Mouse (Mus musculus) kidney, adult 11 months (tissue): ENCODE results near the gene Grin2b.
"Not testable (repeated sequence)": the region's sequence is repeated elsewhere in the genome, so short reads cannot be mapped to it uniquely, and the experiment has no call there.

Source experiments
- DNase-seq: peaks from one replicate; pipeline ENCODE4 v3.0.0; 2022

Gene Grin2b

DNA sequence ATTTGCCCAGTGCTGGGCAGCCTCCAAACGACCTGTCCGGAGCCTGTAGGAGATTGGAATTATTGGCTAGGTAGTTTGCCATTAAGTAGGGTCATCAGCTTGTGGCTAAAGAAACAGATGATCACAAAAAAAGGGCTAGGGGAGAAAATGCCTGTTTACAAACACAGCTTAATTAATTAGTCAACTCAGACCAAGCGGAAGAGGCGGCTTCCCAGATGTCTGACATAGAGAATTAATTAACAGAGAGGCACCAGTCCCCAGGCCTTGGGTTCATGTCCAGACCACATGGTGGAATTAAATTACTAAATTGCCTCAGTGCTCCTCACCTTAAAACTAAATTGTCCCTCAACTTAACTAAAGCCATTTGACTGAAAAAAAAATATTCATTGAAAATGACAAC is 376.4 kb downstream of the Grin2b start:
- DNase-seq, result no peak

- no peak for DNase-seq
These were observed 381.9 kb downstream of the Grin2b start for GRCm38 (mm10) chr6:135791412-135791811.

- DNase-seq, result peak; percentile 25
These were observed 383.6 kb downstream of the Grin2b start for GRCm38 (mm10) chr6:135789603-135790170.

GRCm38 (mm10) chr6:135774670-135775069 is 398.6 kb downstream of the Grin2b start:
- no peak for DNase-seq

GRCm38 (mm10) chr6:135767572-135767971 is 405.7 kb downstream of the Grin2b start:
- no peak for DNase-seq

DNA sequence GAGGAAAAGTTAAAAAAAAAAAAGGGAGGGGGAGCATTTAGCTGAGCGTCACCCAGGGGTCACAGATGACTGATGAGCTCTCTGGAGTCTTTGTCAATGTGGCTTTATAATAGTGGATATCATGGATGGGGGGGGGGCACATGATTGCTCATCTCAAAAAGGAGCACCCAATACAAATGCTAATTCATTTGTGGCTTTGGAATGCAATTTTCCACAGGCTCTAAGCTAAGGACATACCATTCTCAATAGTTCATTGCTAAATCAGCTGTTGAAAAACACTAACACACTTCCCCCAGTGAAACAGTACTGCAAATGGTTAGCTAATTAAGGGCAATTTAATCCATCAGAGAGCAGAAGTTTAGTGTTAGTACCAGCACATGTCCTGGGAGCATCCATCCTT is 414.6 kb downstream of the Grin2b start:
- DNase-seq, result no peak

GRCm38 (mm10) chr6:135756075-135756474 is 417.2 kb downstream of the Grin2b start:
- no peak for DNase-seq

GRCm38 (mm10) chr6:135748412-135749076 is 424.8 kb downstream of the Grin2b start:
- DNase-seq, result no peak

DNA sequence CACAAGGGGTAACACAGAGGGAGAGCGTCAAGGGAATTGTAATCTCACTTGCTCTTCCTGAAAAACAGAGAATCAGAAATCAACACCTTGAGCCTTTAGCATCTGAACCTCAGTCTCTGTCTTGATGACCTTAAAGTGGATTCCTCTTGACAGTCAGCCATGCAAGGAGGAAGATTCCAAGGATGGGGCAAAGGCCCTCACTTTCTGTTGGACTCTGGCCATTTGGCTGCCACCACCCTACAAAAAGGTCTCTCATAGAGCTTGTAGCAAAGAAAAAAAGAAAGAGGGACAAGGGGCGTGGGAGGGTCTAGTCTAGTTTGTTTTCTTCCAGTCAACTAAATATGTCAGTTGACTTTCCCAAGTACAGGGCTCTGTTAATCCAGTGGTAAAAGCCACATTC is 427.7 kb downstream of the Grin2b start:
- peak; percentile 62 for DNase-seq

DNA sequence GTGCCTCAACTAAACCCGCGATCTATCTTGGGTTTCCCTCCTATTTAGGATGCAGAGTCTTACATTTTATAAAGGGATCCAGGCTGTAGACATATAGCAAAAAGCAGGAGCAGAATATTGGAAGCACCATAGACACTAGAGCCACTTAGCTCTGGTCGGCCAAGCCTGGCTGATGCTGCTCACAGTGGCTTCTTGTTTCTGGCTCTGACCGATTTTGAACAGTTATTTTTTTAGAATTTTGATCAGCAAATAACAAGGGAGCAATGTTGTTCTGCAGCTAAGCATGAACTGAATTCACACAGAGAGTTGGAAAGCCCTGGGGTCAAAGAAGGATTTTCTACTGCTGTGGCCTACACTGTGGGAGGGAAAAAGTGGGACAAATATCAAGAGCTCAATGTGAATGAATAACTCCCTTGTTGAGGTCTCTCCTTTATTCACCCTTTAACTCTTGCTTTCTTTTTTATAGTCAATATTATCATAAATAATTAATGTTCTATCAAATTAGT is 439.0 kb downstream of the Grin2b start:
- no peak for DNase-seq

DNA sequence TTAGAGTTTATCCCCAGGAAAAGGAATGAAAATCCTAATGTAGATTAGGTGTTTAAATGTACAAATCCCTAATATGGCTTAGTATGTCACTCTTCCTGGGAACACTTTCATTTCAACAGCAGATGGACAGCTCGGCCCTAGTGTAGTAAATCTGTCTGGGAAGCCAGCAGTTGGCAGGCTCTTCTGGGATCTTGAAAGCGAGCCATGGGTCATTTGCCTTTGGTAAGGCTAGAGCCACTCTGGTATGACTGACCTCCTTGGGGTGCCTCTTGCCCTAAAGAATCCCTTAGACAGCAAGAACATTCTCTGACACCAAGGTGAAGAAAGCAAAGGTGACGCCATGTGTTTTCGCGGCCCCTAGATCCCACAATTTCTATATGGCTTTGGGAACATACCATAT is 446.2 kb downstream of the Grin2b start:
- peak; percentile 54 for DNase-seq

GRCm38 (mm10) chr6:135721706-135722105 is 451.6 kb downstream of the Grin2b start:
- peak; percentile 41 for DNase-seq

DNA sequence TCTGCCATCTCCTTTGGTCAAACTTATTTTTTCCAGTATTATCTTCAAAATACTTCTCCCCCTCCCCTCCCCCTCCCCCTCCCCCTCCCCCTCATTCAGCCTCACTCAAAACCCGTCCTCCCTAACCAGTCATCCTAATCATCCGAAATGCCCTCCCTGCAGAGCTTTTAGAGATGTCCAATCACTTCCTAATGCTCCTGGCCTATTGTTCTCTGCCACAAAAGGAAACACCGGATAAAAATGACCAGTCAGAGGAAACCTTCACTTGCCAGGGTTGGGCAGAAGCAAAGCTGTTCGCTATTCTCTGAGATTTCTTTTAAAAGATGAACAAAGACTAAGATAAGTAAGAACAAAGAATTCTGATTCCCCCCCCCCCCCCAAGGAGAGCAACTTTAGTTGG is 458.4 kb downstream of the Grin2b start:
- DNase-seq, result no peak

DNA sequence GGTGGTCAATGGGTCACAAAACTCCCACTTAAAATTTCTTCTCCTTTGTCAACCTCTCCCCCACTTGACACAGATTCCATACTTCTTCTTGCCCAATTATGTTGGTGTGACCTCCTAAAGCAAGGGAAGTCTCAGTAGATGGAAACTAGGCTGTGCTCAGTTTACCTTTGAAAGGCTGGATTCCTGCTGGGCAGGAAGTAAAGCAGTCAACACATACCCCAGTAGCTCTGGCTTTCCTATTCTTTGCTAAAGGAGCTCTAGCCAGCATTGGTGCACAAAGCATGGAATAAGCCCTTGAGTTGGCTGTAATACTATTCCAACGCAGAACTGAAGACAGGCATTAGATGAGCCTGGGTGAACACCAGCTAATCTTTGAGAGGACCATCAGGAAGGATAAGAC is 459.1 kb downstream of the Grin2b start:
- DNase-seq, result no peak

- no peak for DNase-seq
These were observed 459.6 kb downstream of the Grin2b start for GRCm38 (mm10) chr6:135713716-135714115.

- DNase-seq, result not testable (repeated sequence)
These were observed 466.3 kb downstream of the Grin2b start for GRCm38 (mm10) chr6:135706850-135707522.

- no peak for DNase-seq
These were observed 469.7 kb downstream of the Grin2b start for GRCm38 (mm10) chr6:135703655-135704054.

DNA sequence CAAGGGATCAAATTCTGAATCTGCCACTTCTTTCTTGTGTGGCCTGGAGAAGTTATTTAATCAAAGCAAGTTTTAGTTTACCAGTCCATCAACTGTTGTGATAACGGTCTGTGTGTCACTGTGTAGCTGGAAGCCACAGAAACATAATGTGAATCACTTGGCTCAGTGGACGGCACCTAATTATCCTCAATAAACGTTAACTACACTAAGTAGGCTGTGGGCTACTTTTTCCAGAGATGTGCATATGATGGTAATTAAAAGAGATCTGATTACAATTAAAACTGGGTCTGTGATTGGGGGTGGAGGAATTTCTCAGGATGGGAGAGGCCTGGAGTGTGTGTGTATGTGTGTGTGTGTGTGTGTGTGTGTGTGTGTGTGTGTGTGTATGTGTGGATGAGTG is 471.9 kb downstream of the Grin2b start:
- no peak for DNase-seq

DNA sequence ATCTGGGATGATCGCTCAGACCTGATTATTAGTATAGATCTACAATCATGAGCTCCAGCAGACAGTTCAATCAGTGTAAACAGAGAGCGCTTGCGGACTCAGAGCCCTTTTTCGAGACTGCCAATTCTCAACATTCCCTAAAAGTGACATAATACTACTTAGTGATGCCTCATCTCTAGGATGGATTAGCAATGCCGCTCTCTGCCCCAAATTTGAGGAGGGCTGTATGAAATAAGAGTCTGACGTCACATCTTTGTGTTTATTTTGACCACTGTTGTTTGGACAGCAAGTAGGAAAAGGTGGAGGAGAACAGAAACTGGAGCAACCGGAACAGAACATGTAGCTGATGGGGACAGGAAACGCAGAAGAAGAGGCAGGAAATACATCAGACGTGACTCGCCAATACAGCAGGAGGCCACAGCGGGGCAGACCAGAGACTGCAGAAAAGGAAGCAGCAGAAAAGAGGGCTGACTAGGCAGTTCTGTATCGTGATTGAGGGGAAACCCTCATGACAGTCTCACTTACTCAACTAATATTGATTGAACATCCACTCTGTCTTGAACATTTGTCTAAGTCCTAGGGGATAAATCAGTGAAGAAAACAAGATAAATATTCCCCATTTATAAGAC is 472.5 kb downstream of the Grin2b start:
- DNase-seq, result no peak

- no peak for DNase-seq
These were observed 480.8 kb downstream of the Grin2b start for GRCm38 (mm10) chr6:135692533-135692932.

DNA sequence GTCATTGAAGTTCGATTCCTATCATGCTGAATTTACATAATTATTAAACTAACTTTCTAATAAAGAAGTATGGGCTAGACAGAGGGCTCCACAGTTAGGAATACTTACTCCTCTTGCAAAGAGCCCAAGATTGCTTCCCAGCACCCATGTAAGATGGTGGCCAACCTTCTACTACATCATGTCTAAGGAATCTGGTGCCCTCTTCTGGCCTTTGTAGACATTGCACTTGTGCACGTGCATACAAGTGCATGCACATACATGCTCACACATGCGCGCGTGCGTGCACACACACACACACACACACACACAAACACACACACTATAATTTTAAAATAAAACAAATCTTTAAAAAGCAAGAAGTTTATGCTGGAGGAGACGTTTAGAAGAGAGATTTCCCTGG is 481.8 kb downstream of the Grin2b start:
- DNase-seq, result no peak

DNA sequence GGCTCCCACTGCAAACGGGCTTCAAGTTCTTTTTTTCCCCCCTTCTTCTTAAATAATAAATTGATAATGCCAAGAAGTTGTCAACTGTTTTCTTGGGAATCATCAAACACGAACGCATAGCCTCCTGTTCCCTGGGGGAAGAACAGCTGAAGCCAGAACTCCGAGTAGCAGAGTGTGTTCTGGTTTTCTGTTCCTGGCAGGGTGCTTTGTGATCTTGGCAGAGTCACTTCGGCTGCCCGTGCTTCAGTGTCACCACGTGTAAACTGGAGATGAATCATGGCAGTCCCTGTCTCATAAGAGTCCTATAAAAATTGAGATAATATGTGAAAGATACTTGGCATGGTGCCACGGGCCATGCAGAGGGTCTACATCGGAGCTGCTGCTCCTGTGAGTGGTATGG is 485.4 kb downstream of the Grin2b start:
- no peak for DNase-seq

DNA sequence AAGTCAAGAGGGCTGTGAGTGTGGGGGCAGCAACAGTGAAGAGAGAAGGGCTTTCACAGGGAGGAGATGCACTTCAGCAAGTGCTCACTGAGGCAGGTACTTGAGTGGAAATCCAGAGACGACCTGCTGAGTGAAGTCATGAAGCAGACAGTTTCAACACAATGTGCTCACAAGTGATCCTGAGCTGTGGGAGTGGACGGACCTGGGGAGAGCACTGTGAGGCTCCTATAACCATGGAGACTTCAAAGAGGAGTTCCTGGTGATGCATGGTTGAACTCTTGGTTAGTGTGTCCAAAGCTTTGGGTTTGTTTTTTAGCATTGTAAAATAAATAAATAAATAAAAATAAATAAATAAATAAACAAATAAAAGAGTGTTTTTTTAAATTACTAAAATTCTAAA is 489.1 kb downstream of the Grin2b start:
- no peak for DNase-seq

- DNase-seq, result not testable (repeated sequence)
These were observed 491.9 kb downstream of the Grin2b start for GRCm38 (mm10) chr6:135681423-135681822.
